Mouse (Mus musculus) G1E (cell line): Measurements from ENCODE around the gene Klf16.

Experiments used
- CTCF ChIP-seq: IDR thresholded peaks from 2 replicates; pipeline ENCODE4 v1.5.1; 2012; ENCODE audit warnings: low read depth, low read length, inconsistent platforms, mixed read lengths
- GATA1 ChIP-seq: IDR thresholded peaks from 2 replicates; pipeline ENCODE4 v1.6.1; 2012; ENCODE audit warnings: borderline replicate concordance, low read length, inconsistent platforms, mixed read lengths
- TAL1 ChIP-seq: conservative IDR thresholded peaks from 2 replicates; pipeline ENCODE4 v1.6.1; 2012; ENCODE audit warnings: low read depth, low read length, inconsistent platforms, mixed read lengths

DNA sequence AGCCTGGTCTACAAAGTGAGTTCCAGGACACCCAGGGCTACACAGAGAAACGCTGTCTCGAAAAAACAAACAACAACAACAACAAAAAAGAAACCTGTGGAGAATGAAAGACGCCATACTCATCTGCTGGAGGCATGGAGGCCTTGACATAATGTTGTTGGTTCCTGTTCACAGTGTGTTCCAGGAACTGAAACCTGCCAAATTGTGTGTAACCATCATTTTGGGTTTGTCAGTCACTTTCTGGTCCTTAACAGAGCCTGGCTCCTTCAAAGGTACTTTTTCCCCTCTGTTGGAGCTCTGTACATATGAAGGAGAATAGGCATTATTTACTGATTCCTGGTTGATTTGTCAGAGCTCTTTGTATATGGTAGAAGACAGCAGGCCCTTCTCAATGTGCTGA lies 34.8 kb upstream of the Klf16 start:
- TF ChIP-seq CTCF, result no peak
- TF ChIP-seq GATA1, result no peak
- TF ChIP-seq TAL1, result no peak
